Mouse (Mus musculus) hindbrain, postnatal 0 days (tissue): ENCODE measurements around the gene Usp32. TPM values are rescaled to one million over a fixed set of nuclear protein-coding genes. Genes with fewer than 3 reads are reported as not detected.
A peak's percentile ranks its signal among the peaks of the same experiment; 100 is the strongest.

Experiments used
- ATAC-seq: fragments of 200-750 bp; cut with Nextera tagmentation; 2 replicates; pipeline ENCODE4 v1.8.0; 2017; ENCODE audit warnings: mild to moderate bottlenecking, moderate TSS enrichment, moderate library complexity
- DNase-seq: peaks from one replicate; pipeline ENCODE4 v3.0.0-alpha.2; 2015; ENCODE audit warnings: low spot score
- H3K27ac ChIP-seq: fragments of 300-500 bp; sonication (generic); 2 replicates; pipeline ENCODE4 v1.5.1; 2014; ENCODE audit warnings: mild to moderate bottlenecking
- H3K27me3 ChIP-seq: fragments of 300-500 bp; sonication (generic); 2 replicates; pipeline ENCODE4 v1.6.1; 2014; ENCODE audit warnings: low read length, mixed read lengths; ENCODE audit not compliant: insufficient read depth
- H3K36me3 ChIP-seq: fragments of 300-500 bp; sonication (generic); 2 replicates; pipeline ENCODE4 v1.6.1; 2014; ENCODE audit warnings: low read length, mixed read lengths; ENCODE audit not compliant: insufficient read depth
- H3K4me1 ChIP-seq: fragments of 300-500 bp; sonication (generic); 2 replicates; pipeline ENCODE4 v1.6.1; 2014; ENCODE audit warnings: antibody characterized with exemption, low read length, mixed read lengths; ENCODE audit not compliant: insufficient read depth
- H3K4me2 ChIP-seq: fragments of 300-500 bp; sonication (generic); 2 replicates; pipeline ENCODE4 v1.6.1; 2014; ENCODE audit warnings: low read depth, mild to moderate bottlenecking, low read length, moderate library complexity, mixed read lengths
- H3K4me3 ChIP-seq: fragments of 300-500 bp; sonication (generic); 2 replicates; pipeline ENCODE4 v1.5.1; 2014; ENCODE audit warnings: low read length
- H3K9ac ChIP-seq: fragments of 300-500 bp; sonication (generic); replicated peaks from 2 replicates; pipeline ENCODE4 v1.6.1; 2014; ENCODE audit warnings: mild to moderate bottlenecking, low read length, moderate library complexity, mixed read lengths
- H3K9me3 ChIP-seq: fragments of 300-500 bp; sonication (generic); 2 replicates; pipeline ENCODE4 v1.6.1; 2016; ENCODE audit warnings: low read length, mixed read lengths
- CTCF ChIP-seq: IDR thresholded peaks from 2 replicates; pipeline ENCODE4 v1.5.1; 2016; ENCODE audit warnings: antibody characterized with exemption, control low read depth, low read depth
- WGBS: fragments of 180-500 bp; shearing (Covaris S2); extraction: QIAGEN DNeasy Blood & Tissue Kit; methylation state at CpG from one replicate; pipeline ENCODE4 v1.1.7; 2014; 5-methylcytosine and 5-hydroxymethylcytosine counted together
- polyA plus RNA-seq: library from polyadenylated mRNA; unstranded; fragments of >200 nt; fragmentation: Nextera tagmentation; extraction: Ambion mirVana; gene quantifications from 2 replicates; pipeline ENCODE4 v1.2.1, GENCODE M21; 2015
- total RNA-seq: library from RNA; depleted of rRNA; stranded (reverse); fragments of >200 nt; gene quantifications from 2 replicates; pipeline ENCODE4 v1.2.3, GENCODE M21; 2014

Usp32 gene
- total and polyA plus RNA-seq, 2 experiments from 2014 or later, result 10.0 to 33.3 TPM

GRCm38 (mm10) chr11:84962536-84962935 is 177.4 kb downstream of the Usp32 start:
- H3K9me3 ChIP-seq, result no peaks in the 10 kb centered on the region
- DNase-seq (no peak), ATAC-seq (no peak)
- TF ChIP-seq CTCF, result no peak
- H3K4me2 ChIP-seq, result no peak overlapping the region
- WGBS, result 87% methylated on average over 4 of the region's 4 CpGs
- no peak overlapping the region for H3K9ac ChIP-seq
- H3K27me3 ChIP-seq, result peaks cover 9% of the 10 kb centered on the region; the same call in 1 of the 2 replicates
- H3K4me3 ChIP-seq, result no peak overlapping the region
- H3K27ac ChIP-seq, result no peak overlapping the region
- peaks cover 13% of the 10 kb centered on the region for H3K4me1 ChIP-seq
- no peaks in the 10 kb centered on the region for H3K36me3 ChIP-seq

GRCm38 (mm10) chr11:84961571-84961970 is 178.4 kb downstream of the Usp32 start:
- H3K9me3 ChIP-seq, result no peaks in the 10 kb centered on the region
- no peaks in the 10 kb centered on the region for H3K36me3 ChIP-seq
- H3K4me2 ChIP-seq, result no peak overlapping the region
- no peak overlapping the region for H3K4me3 ChIP-seq
- no peak for TF ChIP-seq CTCF
- no peak overlapping the region for H3K27ac ChIP-seq
- H3K27me3 ChIP-seq, result peaks cover 16% of the 10 kb centered on the region
- 88% methylated on average over 4 of the region's 4 CpGs for WGBS
- DNase-seq (no peak), ATAC-seq (no peak)
- no peak overlapping the region for H3K9ac ChIP-seq
- peaks cover 8% of the 10 kb centered on the region for H3K4me1 ChIP-seq

- no peak overlapping the region for H3K4me2 ChIP-seq
- no peak overlapping the region for H3K9ac ChIP-seq
- no peak overlapping the region for H3K27ac ChIP-seq
- ATAC-seq, result 0 out of 2 replicates have a peak, but pooled peaks have one; percentile 12
- no peaks in the 10 kb centered on the region for H3K9me3 ChIP-seq
- no peak overlapping the region for H3K4me3 ChIP-seq
- H3K27me3 ChIP-seq, result peaks cover 18% of the 10 kb centered on the region
- H3K4me1 ChIP-seq, result peaks cover 8% of the 10 kb centered on the region
- no peak for DNase-seq
- H3K36me3 ChIP-seq, result no peaks in the 10 kb centered on the region
- no peak for TF ChIP-seq CTCF
- WGBS, result 60% methylated on average over 6 of the region's 6 CpGs
Observed at GRCm38 (mm10) chr11:84960780-84961179, 179.2 kb downstream of the Usp32 start.

- H3K4me1 ChIP-seq, result peaks cover 8% of the 10 kb centered on the region
- no peak overlapping the region for H3K4me2 ChIP-seq
- H3K4me3 ChIP-seq, result no peak overlapping the region
- no peaks in the 10 kb centered on the region for H3K9me3 ChIP-seq
- WGBS, result 38% methylated on average over 3 of the region's 3 CpGs
- DNase-seq (no peak), ATAC-seq (no peak)
- no peak overlapping the region for H3K9ac ChIP-seq
- no peaks in the 10 kb centered on the region for H3K36me3 ChIP-seq
- H3K27me3 ChIP-seq, result peaks cover 18% of the 10 kb centered on the region
- H3K27ac ChIP-seq, result no peak overlapping the region
- no peak for TF ChIP-seq CTCF
Observed at GRCm38 (mm10) chr11:84960291-84960690, 179.7 kb downstream of the Usp32 start.

GRCm38 (mm10) chr11:84959701-84960181 is 180.2 kb downstream of the Usp32 start:
- Histone ChIP-seq H3K4me1 (peaks cover 8% of the 10 kb centered on the region), H3K36me3 (no peaks in the 10 kb centered on the region), H3K27ac (no peak overlapping the region), H3K9me3 (no peaks in the 10 kb centered on the region), H3K9ac (no peak overlapping the region), H3K4me2 (no peak overlapping the region), H3K27me3 (peaks cover 18% of the 10 kb centered on the region), H3K4me3 (no peak overlapping the region)
- WGBS, result 4% methylated on average over 9 of the region's 9 CpGs
- DNase-seq (no peak), ATAC-seq (no peak)
- TF ChIP-seq CTCF, result no peak

GRCm38 (mm10) chr11:84959181-84959580 is 180.8 kb downstream of the Usp32 start:
- no peaks in the 10 kb centered on the region for H3K9me3 ChIP-seq
- no peak for TF ChIP-seq CTCF
- no peaks in the 10 kb centered on the region for H3K36me3 ChIP-seq
- peaks cover 18% of the 10 kb centered on the region for H3K27me3 ChIP-seq
- H3K4me3 ChIP-seq, result no peak overlapping the region
- 36% methylated on average over 5 of the region's 5 CpGs for WGBS
- no peak for ATAC-seq
- DNase-seq, result no peak
- H3K27ac ChIP-seq, result no peak overlapping the region
- peaks cover 8% of the 10 kb centered on the region for H3K4me1 ChIP-seq
- H3K4me2 ChIP-seq, result no peak overlapping the region
- no peak overlapping the region for H3K9ac ChIP-seq

GRCm38 (mm10) chr11:84958271-84958630 is 181.7 kb downstream of the Usp32 start:
- no peak for ATAC-seq
- Histone ChIP-seq H3K27me3 (peaks cover 18% of the 10 kb centered on the region), H3K27ac (no peak overlapping the region), H3K9ac (no peak overlapping the region; the same call in 1 of the 2 replicates), H3K4me2 (peak overlapping the region; percentile 60), H3K4me1 (peaks cover 8% of the 10 kb centered on the region), H3K4me3 (peak overlapping the region; percentile 35), H3K9me3 (no peaks in the 10 kb centered on the region), H3K36me3 (no peaks in the 10 kb centered on the region)
- WGBS, result 4% methylated on average over 11 of the region's 11 CpGs
- no peak for DNase-seq
- no peak for TF ChIP-seq CTCF
